Mouse (Mus musculus): ENCODE measurements around the gene Sh3bp5. TPM values are rescaled to one million over a fixed set of nuclear protein-coding genes. Genes with fewer than 3 reads are reported as not detected.

The Sh3bp5 gene
- total and polyA plus RNA-seq, 3 experiments: 27.0 to 58.3 (median 51.0) TPM

DNA sequence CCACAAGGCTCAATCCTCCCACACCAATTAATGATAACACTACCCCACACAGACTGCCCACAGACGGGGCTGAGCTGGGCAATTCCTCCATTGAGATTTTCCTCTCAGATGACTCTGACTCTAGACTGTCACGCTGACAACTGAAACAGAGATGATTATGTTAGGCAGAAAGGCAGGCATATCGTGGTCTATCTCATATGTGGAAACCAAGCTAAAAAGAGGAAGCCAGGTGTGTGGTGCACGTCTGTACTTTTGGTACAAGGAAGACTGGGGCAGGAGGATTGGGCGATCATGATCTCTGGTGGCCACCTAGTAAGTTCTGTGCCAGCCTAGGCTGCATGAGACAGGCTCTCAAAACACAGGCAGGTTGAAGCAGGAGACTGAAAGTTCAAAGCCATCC is 33.2 kb downstream of the Sh3bp5 start:
- H3K4me1 ChIP-seq (ENCODE audit: control insufficient read depth, insufficient read depth, low read length): peaks cover 41% of the 10 kb centered on the region
- no peak overlapping the region for H3K4me3 ChIP-seq
- no peak for DNase-seq
- H3K9ac ChIP-seq (ENCODE audit: low read depth, low read length): no peak overlapping the region
- no peak for TF ChIP-seq POLR2A (IDR thresholded peaks at IDR 0.05; ENCODE audit: insufficient read depth, low read depth, low read length)
- no peak for TF ChIP-seq CTCF (IDR thresholded peaks at IDR 0.05)
- no peak for TF ChIP-seq EP300 (IDR thresholded peaks at IDR 0.05; ENCODE audit: insufficient read depth, low read depth, low read length)
- H3K79me2 ChIP-seq (replicated peaks; ENCODE audit: control insufficient read depth, insufficient read depth, low read length): no peaks in the 10 kb centered on the region
- H3K36me3 ChIP-seq (ENCODE audit: control insufficient read depth, insufficient read depth, low read length): peaks cover 5% of the 10 kb centered on the region; the same call in 1 of the 2 replicates
- no peak overlapping the region; the same call in 1 of the 2 replicates for H3K27ac ChIP-seq
- intact Hi-C loops (cut with DNase I): loop anchor here (5.0 kb wide), 1 partner anchor 35 kb away; the partner anchor contains the start of gene Sh3bp5
- no peaks in the 10 kb centered on the region for H3K27me3 ChIP-seq (ENCODE audit: control insufficient read depth, insufficient read depth, low read length)
- 75% methylated on average over 5 of the region's 5 CpGs for WGBS

DNA sequence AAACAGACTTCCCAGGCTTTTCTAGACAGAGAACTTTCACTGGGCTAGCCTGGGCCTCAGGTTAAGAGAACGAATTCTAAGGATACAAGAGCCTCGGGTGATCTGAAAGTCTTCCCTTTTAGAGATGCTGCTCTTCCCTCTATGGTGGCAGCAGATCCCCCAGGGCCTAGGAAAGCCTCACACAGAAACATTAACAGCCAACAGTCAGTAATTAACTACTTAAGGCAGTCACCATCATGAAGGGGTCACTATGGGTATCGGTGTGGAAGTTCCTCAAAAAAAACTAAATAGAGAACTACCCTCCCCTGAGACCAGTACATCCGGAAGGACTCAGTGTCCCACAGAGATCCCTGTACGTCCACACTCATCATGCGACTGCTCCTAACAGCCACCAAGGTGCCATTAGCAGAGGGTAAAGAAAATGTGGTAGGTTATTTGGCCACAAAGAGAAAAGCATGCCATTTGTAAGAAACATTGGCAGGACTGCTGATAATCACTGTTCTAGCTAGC is 33.9 kb downstream of the Sh3bp5 start:
- intact Hi-C loops (cut with DNase I): loop anchor here (5.0 kb wide), 1 partner anchor 35 kb away; the partner anchor contains the start of gene Sh3bp5
- 72% methylated on average over 6 of the region's 6 CpGs for WGBS
- peaks cover 5% of the 10 kb centered on the region; the same call in 1 of the 2 replicates for H3K36me3 ChIP-seq (ENCODE audit: control insufficient read depth, insufficient read depth, low read length)
- DNase-seq: no peak
- H3K4me3 ChIP-seq: no peak overlapping the region
- no peaks in the 10 kb centered on the region for H3K79me2 ChIP-seq (replicated peaks; ENCODE audit: control insufficient read depth, insufficient read depth, low read length)
- TF ChIP-seq POLR2A (IDR thresholded peaks at IDR 0.05; ENCODE audit: insufficient read depth, low read depth, low read length) (no peak), EP300 (IDR thresholded peaks at IDR 0.05; ENCODE audit: insufficient read depth, low read depth, low read length) (no peak), CTCF (IDR thresholded peaks at IDR 0.05) (no peak)
- H3K9ac ChIP-seq (ENCODE audit: low read depth, low read length): no peak overlapping the region
- H3K4me1 ChIP-seq (ENCODE audit: control insufficient read depth, insufficient read depth, low read length): peaks cover 39% of the 10 kb centered on the region
- H3K27ac ChIP-seq: peak overlapping the region; percentile 5; the same call in 1 of the 2 replicates
- H3K27me3 ChIP-seq (ENCODE audit: control insufficient read depth, insufficient read depth, low read length): no peaks in the 10 kb centered on the region

DNA sequence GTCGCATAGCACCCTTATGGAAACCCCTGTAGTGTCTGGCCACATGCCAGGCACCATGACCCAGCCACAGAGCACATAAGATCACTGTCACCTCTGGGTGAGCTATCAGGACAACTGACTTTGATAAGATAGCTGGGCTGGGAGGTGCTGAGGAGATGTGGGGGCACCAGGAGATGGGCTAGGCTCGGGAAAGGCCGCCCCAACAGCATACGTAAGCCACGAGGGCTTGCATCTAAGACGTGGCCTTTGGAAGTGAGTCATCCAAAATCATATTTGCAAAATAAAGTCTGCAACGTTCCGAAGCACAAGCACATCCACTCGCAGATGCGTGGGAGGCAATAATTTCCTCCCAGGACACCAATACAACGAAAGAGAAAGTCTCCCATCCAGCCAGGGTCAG is 35.0 kb downstream of the Sh3bp5 start:
- no peak overlapping the region for H3K9ac ChIP-seq (ENCODE audit: low read depth, low read length)
- intact Hi-C loops (cut with DNase I): loop anchor here (5.0 kb wide), 1 partner anchor 36 kb away; the partner anchor contains the start of gene Sh3bp5
- WGBS: 32% methylated on average over 11 of the region's 11 CpGs
- peaks cover 5% of the 10 kb centered on the region; the same call in 1 of the 2 replicates for H3K36me3 ChIP-seq (ENCODE audit: control insufficient read depth, insufficient read depth, low read length)
- peak in 1 of 2 experiments; percentile 40 for DNase-seq
- H3K4me3 ChIP-seq: no peak overlapping the region
- peak overlapping the region; percentile 26 for H3K27ac ChIP-seq
- H3K27me3 ChIP-seq (ENCODE audit: control insufficient read depth, insufficient read depth, low read length): no peaks in the 10 kb centered on the region
- H3K79me2 ChIP-seq (replicated peaks; ENCODE audit: control insufficient read depth, insufficient read depth, low read length): no peaks in the 10 kb centered on the region
- H3K4me1 ChIP-seq (ENCODE audit: control insufficient read depth, insufficient read depth, low read length): peaks cover 33% of the 10 kb centered on the region
- TF ChIP-seq POLR2A (IDR thresholded peaks at IDR 0.05; ENCODE audit: insufficient read depth, low read depth, low read length): no peak

DNA sequence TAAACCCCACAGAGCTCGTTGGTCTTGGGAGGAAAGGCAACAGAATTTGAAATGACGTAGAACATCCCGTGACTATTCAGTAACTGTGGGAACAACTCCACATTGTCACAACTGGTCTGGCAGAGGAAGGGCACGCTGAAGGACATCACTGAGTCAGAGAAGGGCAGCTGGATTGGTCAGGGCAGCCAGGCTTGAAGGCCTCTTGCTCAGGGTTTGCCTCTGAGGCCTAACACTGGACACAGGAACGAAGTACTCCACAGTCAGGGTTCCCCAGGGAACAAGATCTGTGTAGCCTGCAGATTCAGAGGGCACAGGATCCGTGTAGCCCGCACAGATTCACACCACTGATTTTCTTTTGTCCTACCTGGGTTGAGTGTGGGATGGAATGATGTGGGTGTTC is 35.6 kb downstream of the Sh3bp5 start:
- TF ChIP-seq EP300 (IDR thresholded peaks at IDR 0.05; ENCODE audit: insufficient read depth, low read depth, low read length) (no peak), POLR2A (IDR thresholded peaks at IDR 0.05; ENCODE audit: insufficient read depth, low read depth, low read length) (no peak), CTCF (IDR thresholded peaks at IDR 0.05) (no peak)
- no peak for DNase-seq
- Histone ChIP-seq H3K27me3 (ENCODE audit: control insufficient read depth, insufficient read depth, low read length) (no peaks in the 10 kb centered on the region), H3K27ac (peak overlapping the region; percentile 26), H3K9ac (ENCODE audit: low read depth, low read length) (no peak overlapping the region), H3K36me3 (ENCODE audit: control insufficient read depth, insufficient read depth, low read length) (peaks cover 2% of the 10 kb centered on the region; the same call in 1 of the 2 replicates), H3K4me3 (no peak overlapping the region), H3K79me2 (replicated peaks; ENCODE audit: control insufficient read depth, insufficient read depth, low read length) (no peaks in the 10 kb centered on the region), H3K4me1 (ENCODE audit: control insufficient read depth, insufficient read depth, low read length) (peaks cover 31% of the 10 kb centered on the region)
- 72% methylated on average over 7 of the region's 7 CpGs for WGBS
- intact Hi-C loops (cut with DNase I): loop anchor here (5.0 kb wide), 1 partner anchor 37 kb away; the partner anchor contains the start of gene Sh3bp5

DNA sequence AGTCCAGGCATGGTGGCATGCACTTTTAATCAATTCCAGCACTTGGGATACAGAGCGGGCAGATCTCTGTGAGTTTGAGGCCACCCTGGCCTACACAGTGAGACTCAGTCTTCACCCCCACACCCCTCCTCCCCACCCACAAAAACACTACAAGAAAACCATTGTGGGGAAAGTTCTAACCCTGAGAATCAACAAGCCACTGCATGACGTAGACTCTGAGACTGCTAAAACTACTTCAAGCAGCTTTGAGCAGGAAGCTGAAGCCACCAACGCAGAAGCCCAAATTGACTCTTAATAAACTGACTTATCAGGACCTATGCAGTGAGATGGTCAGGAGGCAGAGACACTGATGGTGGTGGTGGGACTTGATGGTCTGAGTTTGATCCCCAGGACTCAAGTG is 36.6 kb downstream of the Sh3bp5 start:
- Histone ChIP-seq H3K4me3 (no peak overlapping the region), H3K27ac (no peak overlapping the region; the same call in 1 of the 2 replicates), H3K4me1 (ENCODE audit: control insufficient read depth, insufficient read depth, low read length) (peaks cover 29% of the 10 kb centered on the region), H3K9ac (ENCODE audit: low read depth, low read length) (no peak overlapping the region), H3K36me3 (ENCODE audit: control insufficient read depth, insufficient read depth, low read length) (peaks cover under 1% of the 10 kb centered on the region; the same call in 1 of the 2 replicates), H3K79me2 (replicated peaks; ENCODE audit: control insufficient read depth, insufficient read depth, low read length) (no peaks in the 10 kb centered on the region), H3K27me3 (ENCODE audit: control insufficient read depth, insufficient read depth, low read length) (no peaks in the 10 kb centered on the region)
- intact Hi-C loops (cut with DNase I): no loop called here
- TF ChIP-seq EP300 (IDR thresholded peaks at IDR 0.05; ENCODE audit: insufficient read depth, low read depth, low read length) (no peak), CTCF (IDR thresholded peaks at IDR 0.05) (no peak), POLR2A (IDR thresholded peaks at IDR 0.05; ENCODE audit: insufficient read depth, low read depth, low read length) (no peak)
- WGBS: 82% methylated on average over 3 of the region's 3 CpGs
- no peak for DNase-seq

DNA sequence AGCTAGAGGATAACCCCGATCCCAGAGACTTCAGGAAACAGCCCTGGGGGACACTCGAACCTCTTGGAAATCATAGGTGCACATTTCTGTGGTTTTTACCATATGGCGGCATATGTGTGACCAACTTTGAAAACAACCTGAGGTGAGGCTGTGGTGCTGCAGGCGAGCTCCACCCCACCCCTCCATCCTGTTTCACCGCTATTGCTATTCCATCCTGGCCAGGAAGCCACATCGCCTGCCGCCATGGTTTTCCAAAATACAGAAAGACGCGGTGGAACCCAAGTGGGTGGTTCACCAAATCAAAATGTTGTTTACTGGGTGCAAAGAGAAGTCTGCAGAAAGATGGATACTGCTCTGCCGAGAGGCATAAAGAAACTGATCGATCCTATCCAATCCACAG is 37.1 kb downstream of the Sh3bp5 start:
- Histone ChIP-seq H3K4me3 (no peak overlapping the region), H3K27me3 (ENCODE audit: control insufficient read depth, insufficient read depth, low read length) (no peaks in the 10 kb centered on the region), H3K36me3 (ENCODE audit: control insufficient read depth, insufficient read depth, low read length) (no peaks in the 10 kb centered on the region), H3K79me2 (replicated peaks; ENCODE audit: control insufficient read depth, insufficient read depth, low read length) (no peaks in the 10 kb centered on the region), H3K4me1 (ENCODE audit: control insufficient read depth, insufficient read depth, low read length) (peaks cover 32% of the 10 kb centered on the region), H3K27ac (peak overlapping the region; percentile 73), H3K9ac (ENCODE audit: low read depth, low read length) (no peak overlapping the region)
- no peak for DNase-seq
- no peak for TF ChIP-seq EP300 (IDR thresholded peaks at IDR 0.05; ENCODE audit: insufficient read depth, low read depth, low read length)
- 92% methylated on average over 11 of the region's 11 CpGs for WGBS
- intact Hi-C loops (cut with DNase I): no loop called here

Measured in heart, adult 2 months (tissue).